Mouse (Mus musculus): ENCODE results near the gene F8.

- TF ChIP-seq CTCF (IDR thresholded peaks at IDR 0.05; ENCODE audit: low read depth) = no peak
- TF ChIP-seq EP300 (IDR thresholded peaks at IDR 0.05; ENCODE audit: low read depth) = no peak
Measured at GRCm38 (mm10) chrX:75155576-75156243, 226.7 kb downstream of the F8 start.
